Mouse (Mus musculus) embryonic fibroblast, embryonic 13.5 days (primary cell): ENCODE measurements around the gene Gpr173. TPM values are rescaled to one million over a fixed set of nuclear protein-coding genes. Genes with fewer than 3 reads are reported as not detected.

ENCODE experiments used
- H3K27ac ChIP-seq: 2 replicates; pipeline ENCODE4 v1.5.1; 2012; ENCODE audit warnings: low read length, control low read depth, inconsistent platforms; ENCODE audit not compliant: insufficient read depth
- H3K4me1 ChIP-seq: 2 replicates; pipeline ENCODE4 v1.6.1; 2011; ENCODE audit warnings: low read length; ENCODE audit not compliant: control insufficient read depth, insufficient read depth
- H3K4me3 ChIP-seq: 2 replicates; pipeline ENCODE4 v1.5.1; 2011; ENCODE audit warnings: mild to moderate bottlenecking, control low read depth, low read length; ENCODE audit not compliant: insufficient read depth
- CTCF ChIP-seq: IDR thresholded peaks from 2 replicates; pipeline ENCODE4 v1.5.1; 2011; ENCODE audit warnings: mild to moderate bottlenecking, control low read depth, low read length, moderate library complexity, borderline replicate concordance; ENCODE audit not compliant: insufficient read depth
- POLR2A ChIP-seq: IDR thresholded peaks from 2 replicates; pipeline ENCODE4 v1.6.1; 2011; ENCODE audit warnings: low read depth, mild to moderate bottlenecking, control low read depth, low read length, moderate library complexity
- polyA plus RNA-seq: library from polyadenylated mRNA; stranded (reverse); fragments of >200 nt; gene quantifications from 2 replicates; pipeline ENCODE4 v1.2.4, GENCODE M21; 2011; ENCODE audit warnings: low read depth; ENCODE audit not compliant: missing spikeins, insufficient read length

Gene Gpr173
- polyA plus RNA-seq: 10.3 and 10.8 TPM in 2 replicates

DNA sequence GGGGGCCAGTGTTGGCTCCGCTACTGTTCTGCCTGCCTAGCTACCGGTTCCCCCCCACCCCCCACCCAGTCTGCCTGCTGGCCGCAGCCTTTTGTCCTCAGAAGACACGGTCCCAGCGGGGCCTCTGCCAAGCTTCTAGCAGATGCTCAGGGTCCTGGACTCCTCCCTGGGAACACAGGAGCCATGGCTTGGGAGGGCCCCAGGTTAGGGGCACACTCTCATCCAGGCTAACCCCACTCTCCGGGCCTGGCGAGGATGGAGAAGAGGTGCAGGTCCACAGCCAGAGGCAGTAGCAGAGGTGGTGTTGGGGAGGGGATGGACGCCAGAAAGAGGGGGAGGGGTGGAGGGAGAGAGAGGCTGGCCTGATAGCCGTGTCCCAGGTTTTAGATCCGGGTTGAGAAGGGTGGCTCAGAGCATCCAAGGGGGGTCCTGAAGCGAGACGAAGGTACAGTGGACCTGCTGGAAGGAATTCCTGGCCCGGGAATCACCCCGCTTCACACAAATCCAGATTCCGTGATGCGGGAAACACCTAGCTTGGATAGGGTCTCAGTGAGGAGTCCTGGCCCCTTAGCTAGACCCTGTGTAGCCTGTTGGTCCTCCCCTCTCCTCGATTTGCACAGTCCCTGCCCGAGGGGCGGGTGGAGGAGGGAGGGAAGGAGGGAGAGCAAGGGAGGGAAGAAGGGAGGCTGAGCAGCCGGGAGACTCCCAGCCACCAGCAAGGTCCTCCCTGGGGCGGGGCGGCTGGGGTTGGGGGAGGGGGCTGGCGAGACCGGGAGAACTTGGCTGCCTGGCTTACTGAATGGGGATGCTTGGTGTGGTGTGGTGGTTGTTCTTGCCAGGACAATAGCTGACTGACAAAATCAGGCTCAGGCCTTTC, at the start of gene Gpr173:
Gpr173 (minus strand) TSS at position 308 of the 877 bp plus-strand sequence.
- Histone ChIP-seq H3K4me3 (peak within 1 kb of the TSS; percentile 77), H3K4me1 (no peaks in the 10 kb centered on the region), H3K27ac (no peak within 1 kb of the TSS)
- TF ChIP-seq CTCF: no peak
- TF ChIP-seq POLR2A: peak; percentile 54

DNA sequence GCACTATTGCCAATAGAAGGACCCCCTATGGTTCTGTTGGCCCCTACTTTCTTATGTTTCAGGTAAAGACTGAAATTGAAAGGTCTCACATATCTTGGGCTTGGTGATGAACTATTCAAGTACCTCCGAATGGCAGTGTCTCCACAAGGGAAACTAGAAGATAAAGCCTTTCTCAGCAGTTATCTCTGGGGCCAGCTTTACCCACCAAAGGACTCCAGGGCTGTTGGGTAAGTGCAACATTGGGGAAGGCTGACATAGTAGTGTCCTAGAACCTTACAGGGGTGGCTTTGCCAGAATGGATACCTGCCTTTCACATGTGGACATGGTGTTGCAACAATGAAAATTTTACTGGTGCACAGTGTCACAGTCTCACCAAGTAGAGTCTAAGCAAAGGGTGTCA, 34.7 kb upstream of the Gpr173 start:
- Histone ChIP-seq H3K4me3 (no peak overlapping the region), H3K4me1 (no peaks in the 10 kb centered on the region), H3K27ac (no peak overlapping the region)
- TF ChIP-seq CTCF (no peak), POLR2A (no peak)

DNA sequence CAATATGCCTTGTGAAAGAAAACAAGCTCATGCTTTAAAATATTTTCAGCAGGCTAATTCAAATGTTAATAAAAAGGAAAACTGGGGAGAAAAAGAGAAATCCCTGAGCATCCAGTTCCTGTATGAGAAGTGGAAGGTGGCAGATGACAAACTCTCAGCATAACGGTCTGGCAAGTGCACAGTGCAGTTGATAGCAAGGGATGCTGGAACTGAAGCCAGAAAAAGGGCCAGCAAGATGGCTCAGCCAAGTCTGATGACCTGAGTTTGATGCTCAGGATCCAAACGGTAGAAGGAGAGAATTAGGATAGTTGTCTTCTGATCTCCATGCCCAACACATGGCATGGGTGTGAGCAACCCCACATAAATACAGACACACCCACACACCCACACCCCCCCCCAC, 31.6 kb upstream of the Gpr173 start:
- H3K4me3 ChIP-seq: no peak overlapping the region
- TF ChIP-seq POLR2A (no peak), CTCF (no peak)
- no peak overlapping the region for H3K27ac ChIP-seq
- H3K4me1 ChIP-seq: no peaks in the 10 kb centered on the region

DNA sequence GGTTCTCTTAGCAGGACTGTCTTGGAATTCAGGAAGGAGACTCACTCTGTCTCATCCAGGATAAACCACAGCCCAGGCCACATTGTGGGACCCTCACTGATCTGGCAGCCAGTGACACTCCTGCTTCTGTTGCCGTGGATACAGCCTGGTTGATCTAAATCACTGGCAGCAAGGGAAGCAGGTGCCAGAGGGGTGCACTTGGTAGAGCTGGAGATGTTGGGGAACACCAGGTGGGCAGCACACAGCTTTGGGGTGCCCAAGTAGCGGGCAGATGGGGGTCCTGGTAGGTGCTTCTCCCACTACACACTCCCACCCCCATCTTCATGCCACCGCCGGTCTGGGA, 479 bp downstream of the Gpr173 start:
- no peaks in the 10 kb centered on the region for H3K4me1 ChIP-seq
- H3K4me3 ChIP-seq: peak overlapping the region; percentile 77
- TF ChIP-seq POLR2A (no peak), CTCF (no peak)
- no peak overlapping the region for H3K27ac ChIP-seq

DNA sequence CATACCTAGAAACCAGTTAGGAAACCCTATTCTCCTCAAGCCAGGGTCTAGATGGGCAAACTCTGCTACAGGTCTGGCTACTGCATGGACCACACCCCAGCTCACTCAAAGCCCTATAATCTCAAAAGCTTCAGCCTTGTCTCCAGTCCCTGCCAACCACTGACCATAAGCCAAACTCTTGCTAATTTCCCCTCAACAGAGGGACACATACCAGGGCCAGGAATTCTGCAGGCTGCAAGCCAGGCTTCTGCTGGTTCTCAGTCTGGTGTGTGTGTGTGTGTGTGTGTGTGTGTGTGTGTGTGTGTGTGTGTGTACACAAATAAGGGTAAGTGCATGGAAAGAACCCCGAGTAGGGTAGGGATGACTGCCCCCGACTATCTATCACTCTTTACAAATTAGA, 2.1 kb downstream of the Gpr173 start:
- Histone ChIP-seq H3K4me1 (no peaks in the 10 kb centered on the region), H3K4me3 (no peak overlapping the region)
- no peak for TF ChIP-seq POLR2A
- TF ChIP-seq CTCF: no peak

DNA sequence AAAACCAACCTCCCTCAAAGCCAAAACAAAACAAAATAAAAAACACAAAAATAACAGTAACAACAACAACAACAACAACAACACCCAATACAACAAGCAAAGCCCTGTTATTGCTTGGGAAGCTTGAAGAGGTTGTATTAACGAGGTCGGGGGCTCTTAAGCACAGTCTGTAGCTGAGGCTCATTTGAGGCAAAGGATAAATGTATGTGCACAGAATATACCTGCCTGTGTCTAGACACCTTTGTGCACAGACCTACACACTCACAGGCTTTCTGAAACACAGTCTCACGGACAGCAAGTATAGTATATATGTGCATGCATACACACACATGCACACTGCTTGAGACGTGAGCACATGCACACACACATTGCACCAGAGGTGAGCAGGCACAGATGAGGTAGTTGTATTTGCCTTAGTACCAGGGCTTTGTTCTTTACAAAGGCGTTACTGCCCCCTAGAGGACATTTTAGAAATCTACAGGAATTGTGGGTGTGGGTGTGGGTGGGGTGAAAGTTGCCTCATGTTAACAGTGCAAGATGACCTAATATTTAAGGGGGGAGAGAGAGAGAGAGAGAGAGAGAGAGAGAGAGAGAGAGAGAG, 15.9 kb downstream of the Gpr173 start:
- TF ChIP-seq CTCF (no peak), POLR2A (no peak)
- H3K27ac ChIP-seq: no peak overlapping the region
- H3K4me3 ChIP-seq: no peak overlapping the region
- H3K4me1 ChIP-seq: no peaks in the 10 kb centered on the region

More for the DNA sequence above, 2.1 kb downstream of the Gpr173 start:
- no peak overlapping the region for H3K27ac ChIP-seq

DNA sequence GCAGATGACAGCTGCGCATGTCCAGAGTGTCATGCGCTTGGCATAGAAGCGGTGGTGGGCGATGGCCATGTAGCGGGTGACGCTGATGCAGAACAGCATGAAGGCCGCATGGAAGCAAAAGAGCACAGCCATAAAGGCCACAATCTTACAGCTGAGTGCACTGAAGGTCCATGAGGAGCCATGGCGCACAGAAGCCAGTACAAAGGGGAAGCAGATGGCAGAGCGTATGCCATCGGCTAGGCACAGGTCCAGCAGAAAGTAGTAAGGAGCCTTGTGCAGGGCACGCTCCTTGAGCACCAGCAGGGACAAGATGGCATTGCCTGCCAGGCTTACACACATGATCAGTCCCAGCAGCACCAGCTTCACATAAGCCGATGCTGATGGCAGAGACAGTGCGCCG, 21.5 kb downstream of the Gpr173 start:
- TF ChIP-seq CTCF: no peak
- TF ChIP-seq POLR2A: no peak
- Histone ChIP-seq H3K27ac (no peak overlapping the region), H3K4me1 (no peaks in the 10 kb centered on the region), H3K4me3 (no peak overlapping the region)

DNA sequence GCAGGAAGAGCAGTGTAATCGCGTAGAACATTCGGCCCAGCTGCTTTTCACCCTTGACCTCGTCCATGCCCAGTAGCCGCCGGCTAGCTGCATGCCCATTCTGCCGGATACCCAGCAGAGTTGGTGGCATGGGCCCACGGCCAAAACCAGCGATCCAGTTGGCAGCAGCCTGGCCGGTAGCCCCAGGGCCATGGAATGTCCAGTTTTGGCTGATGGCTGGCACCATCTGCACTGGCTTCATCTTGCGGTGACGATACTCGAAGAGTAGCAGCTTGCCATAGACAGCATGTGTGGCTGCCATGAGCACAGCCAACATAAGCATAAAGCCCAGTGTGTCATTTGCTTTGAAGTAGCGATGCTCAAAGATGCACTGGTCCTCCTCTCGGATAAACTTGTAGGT, 21.9 kb downstream of the Gpr173 start:
- TF ChIP-seq CTCF (no peak), POLR2A (no peak)
- H3K4me3 ChIP-seq: no peak overlapping the region
- no peaks in the 10 kb centered on the region for H3K4me1 ChIP-seq
- no peak overlapping the region for H3K27ac ChIP-seq

DNA sequence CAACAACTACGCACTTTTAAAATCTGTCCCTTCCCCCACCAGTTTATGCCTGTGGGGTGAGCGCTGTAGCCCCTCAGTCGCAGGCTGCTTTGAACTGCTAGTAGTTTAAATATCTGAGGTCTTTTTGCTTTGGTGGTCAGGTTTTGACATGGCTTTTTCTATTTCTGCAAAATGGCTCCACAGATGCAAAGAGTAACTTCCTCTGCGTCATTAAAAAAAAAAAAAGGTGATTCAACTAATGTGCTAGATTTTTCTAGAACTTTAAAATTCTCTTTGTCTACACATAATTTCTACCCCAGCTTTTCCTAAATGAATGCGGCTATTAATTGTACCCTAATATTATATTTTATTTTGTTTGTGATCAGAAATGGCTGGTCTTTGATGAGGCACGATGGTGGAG, 25.6 kb downstream of the Gpr173 start:
- peak overlapping the region; percentile 87 for H3K27ac ChIP-seq
- H3K4me1 ChIP-seq: peaks cover 2% of the 10 kb centered on the region; the same call in 1 of the 2 replicates
- peak overlapping the region; percentile 16; the same call in 1 of the 2 replicates for H3K4me3 ChIP-seq
- TF ChIP-seq POLR2A: no peak
- no peak for TF ChIP-seq CTCF

DNA sequence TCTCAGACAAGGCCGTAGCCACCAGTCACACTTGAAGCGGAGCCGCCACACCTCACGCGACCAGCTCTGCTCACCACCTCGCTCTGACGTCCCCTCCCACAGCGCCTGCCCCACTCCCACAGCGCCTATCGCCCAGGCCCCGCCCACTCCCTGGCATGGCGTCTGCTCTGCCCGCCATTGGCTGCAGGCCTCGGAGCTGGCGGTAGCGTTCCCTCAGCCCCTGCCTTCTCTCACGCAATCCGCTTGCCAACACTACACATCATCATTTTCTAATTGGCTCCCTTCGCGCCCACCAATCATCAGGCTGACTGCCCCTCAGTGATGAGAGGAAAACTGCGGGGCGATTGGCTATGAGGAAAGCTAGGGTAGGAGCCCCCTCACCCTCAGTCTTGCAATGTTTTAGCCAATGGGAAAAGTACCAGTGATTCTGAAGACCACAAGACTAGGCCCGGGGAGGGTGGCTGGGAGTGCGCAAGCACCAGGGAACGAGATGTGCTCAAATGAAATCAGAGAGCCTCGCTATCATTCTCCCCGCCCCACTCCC, 26.1 kb downstream of the Gpr173 start, which contains the start of gene Tspyl2:
Tspyl2 (minus strand) TSS at position 68 of the 544 bp plus-strand sequence.
- peak within 1 kb of the TSS; percentile 69 for H3K4me3 ChIP-seq
- TF ChIP-seq POLR2A (peak; percentile 97), CTCF (no peak)
- peaks cover 6% of the 10 kb centered on the region; the same call in 1 of the 2 replicates for H3K4me1 ChIP-seq
- peak within 1 kb of the TSS; percentile 87 for H3K27ac ChIP-seq
